Mouse (Mus musculus) gastrocnemius, adult 2 months (tissue): Measurements from ENCODE around the gene Pkd1. TPM values are rescaled to one million over a fixed set of nuclear protein-coding genes. Genes with fewer than 3 reads are reported as not detected.

Experiments
- DNase-seq: peaks from one replicate; pipeline ENCODE4 v3.0.0; 2022
- H3K27ac ChIP-seq: fragments of 200-600 bp; 2 replicates; pipeline ENCODE4 v1.8.1; 2022; ENCODE audit warnings: mild to moderate bottlenecking
- H3K4me3 ChIP-seq: fragments of 200-600 bp; 2 replicates; pipeline ENCODE4 v1.8.1; 2022; ENCODE audit warnings: mild to moderate bottlenecking, moderate library complexity
- CTCF ChIP-seq: fragments of 200-600 bp; IDR thresholded peaks from 2 replicates; pipeline ENCODE4 v1.8.1; 2022; ENCODE audit warnings: antibody characterized with exemption, mild to moderate bottlenecking, moderate library complexity
- intact Hi-C: fragments of 180-260 bp; cut with DNase I; formaldehyde crosslinking; loops from one replicate; pipeline ENCODE4 v1.15.1; 2025
- total RNA-seq, 2 experiments: library from RNA; stranded (reverse); gene quantifications; 2 replicates each; pipeline ENCODE4 v1.2.3; 2021

Gene Pkd1
- total RNA-seq, 2 experiments from 2014 or later, result 18.3 to 25.0 TPM

- intact Hi-C loops, result no loop called here
- TF ChIP-seq CTCF, result no peak
- Histone ChIP-seq H3K4me3 (no peak overlapping the region), H3K27ac (peak overlapping the region; percentile 97)
- DNase-seq, result no peak
Observed at GRCm38 (mm10) chr17:24635024-24635423, 85.4 kb downstream of the Pkd1 start.

- H3K4me3 ChIP-seq, result no peak overlapping the region; the same call in 1 of the 2 replicates
- H3K27ac ChIP-seq, result peak overlapping the region; percentile 97
- intact Hi-C loops, result no loop called here
- no peak for DNase-seq
- no peak for TF ChIP-seq CTCF
Observed at GRCm38 (mm10) chr17:24635694-24636093, 86.1 kb downstream of the Pkd1 start.

- Histone ChIP-seq H3K4me3 (no peak overlapping the region), H3K27ac (peak overlapping the region; percentile 97)
- DNase-seq, result no peak
- intact Hi-C loops, result no loop called here
- TF ChIP-seq CTCF, result no peak
Observed at GRCm38 (mm10) chr17:24636781-24637481, 87.3 kb downstream of the Pkd1 start.

GRCm38 (mm10) chr17:24638214-24638613 lies 88.6 kb downstream of the Pkd1 start:
- Histone ChIP-seq H3K4me3 (peak overlapping the region; percentile 42), H3K27ac (peak overlapping the region; percentile 67)
- intact Hi-C loops, result no loop called here
- no peak for TF ChIP-seq CTCF
- DNase-seq, result no peak

- intact Hi-C loops, result no loop called here
- peak overlapping the region; percentile 42 for H3K4me3 ChIP-seq
- DNase-seq, result no peak
- TF ChIP-seq CTCF, result no peak
- peak overlapping the region; percentile 67 for H3K27ac ChIP-seq
Observed at GRCm38 (mm10) chr17:24638840-24639239, 89.2 kb downstream of the Pkd1 start.

GRCm38 (mm10) chr17:24639571-24639988 lies 89.9 kb downstream of the Pkd1 start:
- peak overlapping the region; percentile 67 for H3K27ac ChIP-seq
- TF ChIP-seq CTCF, result no peak
- intact Hi-C loops, result no loop called here
- H3K4me3 ChIP-seq, result peak overlapping the region; percentile 42
- DNase-seq, result no peak

GRCm38 (mm10) chr17:24640119-24640518 lies 90.5 kb downstream of the Pkd1 start:
- intact Hi-C loops, result no loop called here
- no peak for DNase-seq
- Histone ChIP-seq H3K27ac (peak overlapping the region; percentile 67), H3K4me3 (peak overlapping the region; percentile 42)
- TF ChIP-seq CTCF, result no peak

GRCm38 (mm10) chr17:24640581-24640980 lies 90.9 kb downstream of the Pkd1 start:
- DNase-seq, result no peak
- H3K27ac ChIP-seq, result peak overlapping the region; percentile 67
- intact Hi-C loops, result no loop called here
- H3K4me3 ChIP-seq, result peak overlapping the region; percentile 42
- no peak for TF ChIP-seq CTCF

- TF ChIP-seq CTCF, result no peak
- Histone ChIP-seq H3K4me3 (peak overlapping the region; percentile 83), H3K27ac (peak overlapping the region; percentile 94)
- intact Hi-C loops, result no loop called here
- DNase-seq, result no peak
Observed at GRCm38 (mm10) chr17:24641944-24642343, 92.3 kb downstream of the Pkd1 start.

GRCm38 (mm10) chr17:24642791-24643343 lies 93.2 kb downstream of the Pkd1 start:
- peak overlapping the region; percentile 94 for H3K27ac ChIP-seq
- intact Hi-C loops, result no loop called here

GRCm38 (mm10) chr17:24644030-24644715 lies 94.5 kb downstream of the Pkd1 start:
- TF ChIP-seq CTCF, result no peak
- Histone ChIP-seq H3K4me3 (peak overlapping the region; percentile 83), H3K27ac (peak overlapping the region; percentile 94)
- intact Hi-C loops, result no loop called here
- no peak for DNase-seq

More at GRCm38 (mm10) chr17:24642791-24643343, 93.2 kb downstream of the Pkd1 start:
- peak overlapping the region; percentile 83 for H3K4me3 ChIP-seq
- TF ChIP-seq CTCF, result no peak
- DNase-seq, result no peak

- peak; percentile 69 for DNase-seq
- intact Hi-C loops, result no loop called here
- TF ChIP-seq CTCF, result no peak
- H3K4me3 ChIP-seq, result peak overlapping the region; percentile 83
- peak overlapping the region; percentile 94 for H3K27ac ChIP-seq
Observed at GRCm38 (mm10) chr17:24644875-24645721, 95.5 kb downstream of the Pkd1 start.
